Mouse (Mus musculus) MEL (cell line): ENCODE results near the gene Qtrt1. TPM values are rescaled to one million over a fixed set of nuclear protein-coding genes. Genes with fewer than 3 reads are reported as not detected.

ENCODE experiments used
- DNase-seq: peaks from one replicate; pipeline ENCODE4 v3.0.0; 2011; ENCODE audit warnings: low read depth, low spot score
- H3K27ac ChIP-seq: 2 replicates; pipeline ENCODE4 v1.5.1; 2012; ENCODE audit warnings: low read depth, mild to moderate bottlenecking, control low read depth, low read length, moderate library complexity; ENCODE audit not compliant: control insufficient read depth
- H3K27me3 ChIP-seq, 2 experiments: fragments of 150-350 bp in 1 of 2; sonication (generic) in 1 of 2; 2 replicates each; pipeline ENCODE4 v1.6.1; 2012; ENCODE audit warnings: low read length in 2 of 2, mild to moderate bottlenecking in 2 of 2, improper control_type of control experiment in 1 of 2, moderate library complexity in 1 of 2; ENCODE audit not compliant: insufficient read depth in 2 of 2, control insufficient read depth in 1 of 2
- H3K36me3 ChIP-seq, 2 experiments: 2 replicates each; pipeline ENCODE4 v1.6.1; 2012 to 2014; ENCODE audit warnings: low read length in 2 of 2, improper control_type of control experiment in 1 of 2, inconsistent platforms in 1 of 2, mild to moderate bottlenecking in 1 of 2; ENCODE audit not compliant: insufficient read depth in 2 of 2, control insufficient read depth in 1 of 2
- H3K4me1 ChIP-seq, 2 experiments: fragments of 150-350 bp in 1 of 2; sonication (generic) in 1 of 2; 2 replicates each; pipeline ENCODE4 v1.6.1; 2012; ENCODE audit warnings: low read length in 2 of 2, improper control_type of control experiment in 1 of 2, mild to moderate bottlenecking in 1 of 2; ENCODE audit not compliant: insufficient read depth in 2 of 2, control insufficient read depth in 1 of 2
- H3K4me3 ChIP-seq, 2 experiments: fragments of 150-350 bp in 1 of 2; sonication (generic) in 1 of 2; 2 replicates each; pipeline ENCODE4 v1.5.1; 2012; ENCODE audit warnings: low read depth in 2 of 2, low read length in 2 of 2, mild to moderate bottlenecking in 2 of 2, moderate library complexity in 2 of 2, control low read depth in 1 of 2, improper control_type of control experiment in 1 of 2; ENCODE audit not compliant: control insufficient read depth in 1 of 2, insufficient read depth in 1 of 2
- H3K79me2 ChIP-seq: 2 replicates; pipeline ENCODE4 v1.6.1; 2012; ENCODE audit warnings: mild to moderate bottlenecking, low read length, moderate library complexity; ENCODE audit not compliant: control insufficient read depth, poor library complexity, insufficient read depth
- H3K9ac ChIP-seq: 2 replicates; pipeline ENCODE4 v1.6.1; 2012; ENCODE audit warnings: low read depth, mild to moderate bottlenecking, control low read depth, low read length, moderate library complexity; ENCODE audit not compliant: control insufficient read depth, poor library complexity, severe bottlenecking
- H3K9me3 ChIP-seq: fragments of 150-350 bp; sonication (generic); replicated peaks from 2 replicates; pipeline ENCODE4 v1.6.1; 2012; ENCODE audit warnings: mild to moderate bottlenecking, low read length, improper control_type of control experiment, moderate library complexity; ENCODE audit not compliant: insufficient read depth
- CHD1 ChIP-seq: IDR thresholded peaks from 2 replicates; pipeline ENCODE4 v1.6.1; 2012; ENCODE audit warnings: low read depth, mild to moderate bottlenecking, inconsistent platforms, low read length, improper control_type of control experiment
- CHD2 ChIP-seq: IDR thresholded peaks from 2 replicates; pipeline ENCODE4 v1.6.1; 2011; ENCODE audit warnings: low read length, improper control_type of control experiment
- CTCF ChIP-seq, 3 experiments: IDR thresholded peaks in 2 of 3; conservative IDR thresholded peaks in 1 of 3; 2 replicates each; pipeline ENCODE4 v1.5.1; 2011 to 2012; ENCODE audit warnings: low read length in 3 of 3, low read depth in 2 of 3, mild to moderate bottlenecking in 2 of 3, improper control_type of control experiment in 1 of 3, inconsistent platforms in 1 of 3, mixed read lengths in 1 of 3, moderate library complexity in 1 of 3; ENCODE audit not compliant: control insufficient read depth in 1 of 3, insufficient read depth in 1 of 3, poor library complexity in 1 of 3, severe bottlenecking in 1 of 3
- ETS1 ChIP-seq: IDR thresholded peaks from 2 replicates; pipeline ENCODE4 v1.6.1; 2012; ENCODE audit warnings: low read depth, mild to moderate bottlenecking, inconsistent platforms, low read length, improper control_type of control experiment, moderate library complexity
- GABPA ChIP-seq: IDR thresholded peaks from 2 replicates; pipeline ENCODE4 v1.6.1; 2012; ENCODE audit warnings: low read depth, mild to moderate bottlenecking, inconsistent platforms, low read length, improper control_type of control experiment, moderate library complexity
- GATA1 ChIP-seq: IDR thresholded peaks from 2 replicates; pipeline ENCODE4 v1.6.1; 2011; ENCODE audit warnings: low read depth, low read length, improper control_type of control experiment
- JUND ChIP-seq: IDR thresholded peaks from 2 replicates; pipeline ENCODE4 v1.6.1; 2011; ENCODE audit warnings: low read depth, mild to moderate bottlenecking, improper control_type of control experiment, low read length
- KAT2A ChIP-seq: conservative IDR thresholded peaks from 2 replicates; pipeline ENCODE4 v1.6.1; 2012; ENCODE audit warnings: low read depth, low read length, improper control_type of control experiment, inconsistent platforms
- MAX ChIP-seq: IDR thresholded peaks from 2 replicates; pipeline ENCODE4 v1.6.1; 2011; ENCODE audit warnings: low read length, improper control_type of control experiment
- MAZ ChIP-seq: IDR thresholded peaks from 2 replicates; pipeline ENCODE4 v1.6.1; 2012; ENCODE audit warnings: low read depth, mild to moderate bottlenecking, inconsistent platforms, low read length, improper control_type of control experiment
- MYB ChIP-seq: IDR thresholded peaks from 2 replicates; pipeline ENCODE4 v1.6.1; 2011; ENCODE audit warnings: mild to moderate bottlenecking, low read depth, low read length, improper control_type of control experiment
- MYC ChIP-seq: IDR thresholded peaks from 2 replicates; pipeline ENCODE4 v1.6.1; 2011; ENCODE audit warnings: low read depth, mild to moderate bottlenecking, low read length, improper control_type of control experiment, moderate library complexity
- NELFE ChIP-seq: IDR thresholded peaks from 2 replicates; pipeline ENCODE4 v1.6.1; 2011; ENCODE audit warnings: low read depth, low read length, improper control_type of control experiment
- POLR2A ChIP-seq, 2 experiments: IDR thresholded peaks; 2 replicates each; pipeline ENCODE4 v1.6.1; 2011 to 2012; ENCODE audit warnings: low read length in 2 of 2, mild to moderate bottlenecking in 2 of 2, control low read depth in 1 of 2, improper control_type of control experiment in 1 of 2, low read depth in 1 of 2, moderate library complexity in 1 of 2; ENCODE audit not compliant: control insufficient read depth in 1 of 2, insufficient read depth in 1 of 2, poor library complexity in 1 of 2
- POLR2AphosphoS2 ChIP-seq: IDR thresholded peaks from 2 replicates; pipeline ENCODE4 v1.6.1; 2011; ENCODE audit warnings: low read length, improper control_type of control experiment
- POLR2AphosphoS5 ChIP-seq: IDR thresholded peaks from 2 replicates; pipeline ENCODE4 v1.6.1; 2012; ENCODE audit warnings: low read depth, borderline replicate concordance, mild to moderate bottlenecking, inconsistent platforms, low read length, moderate library complexity, mixed read lengths
- RAD21 ChIP-seq: IDR thresholded peaks from 2 replicates; pipeline ENCODE4 v1.6.1; 2011; ENCODE audit warnings: mild to moderate bottlenecking, low read depth, low read length, improper control_type of control experiment
- SIN3A ChIP-seq: IDR thresholded peaks from 2 replicates; pipeline ENCODE4 v1.6.1; 2012; ENCODE audit warnings: low read length, improper control_type of control experiment, inconsistent platforms
- TBP ChIP-seq: IDR thresholded peaks from 2 replicates; pipeline ENCODE4 v1.8.0; 2011; ENCODE audit warnings: low read depth, low read length, improper control_type of control experiment
- UBTF ChIP-seq: IDR thresholded peaks from 2 replicates; pipeline ENCODE4 v1.6.1; 2012; ENCODE audit warnings: low read depth, mild to moderate bottlenecking, inconsistent platforms, low read length, improper control_type of control experiment, moderate library complexity, borderline replicate concordance; ENCODE audit not compliant: insufficient read depth
- ZC3H11A ChIP-seq: IDR thresholded peaks from 2 replicates; pipeline ENCODE4 v1.6.1; 2012; ENCODE audit warnings: low read depth, mild to moderate bottlenecking, inconsistent platforms, low read length, improper control_type of control experiment
- ZKSCAN1 ChIP-seq: IDR thresholded peaks from 2 replicates; pipeline ENCODE4 v1.6.1; 2012; ENCODE audit warnings: low read depth, mild to moderate bottlenecking, inconsistent platforms, low read length, improper control_type of control experiment, moderate library complexity
- ZMIZ1 ChIP-seq: IDR thresholded peaks from 2 replicates; pipeline ENCODE4 v1.6.1; 2012; ENCODE audit warnings: low read depth, mild to moderate bottlenecking, inconsistent platforms, low read length, improper control_type of control experiment, moderate library complexity
- polyA plus RNA-seq, 2 experiments: library from polyadenylated mRNA; stranded (reverse) in 1 of 2; unstranded in 1 of 2; fragments of >175 nt in 1 of 2; fragments of >200 nt in 1 of 2; gene quantifications; 2 replicates each; pipeline versions ENCODE4 v1.2.1 to v1.2.4; 2012; ENCODE audit warnings: low replicate concordance in 2 of 2, low read depth in 1 of 2; ENCODE audit not compliant: insufficient read length in 2 of 2, insufficient read depth in 1 of 2, missing spikeins in 1 of 2
- total RNA-seq: library from RNA; depleted of rRNA; stranded (reverse); fragments of 300-350 nt; gene quantifications from 2 replicates; pipeline ENCODE4 v1.2.3, GENCODE M21; 2012

Gene Qtrt1
- total and polyA plus RNA-seq, 3 experiments: 199 to 244 TPM; not detected in 1

DNA sequence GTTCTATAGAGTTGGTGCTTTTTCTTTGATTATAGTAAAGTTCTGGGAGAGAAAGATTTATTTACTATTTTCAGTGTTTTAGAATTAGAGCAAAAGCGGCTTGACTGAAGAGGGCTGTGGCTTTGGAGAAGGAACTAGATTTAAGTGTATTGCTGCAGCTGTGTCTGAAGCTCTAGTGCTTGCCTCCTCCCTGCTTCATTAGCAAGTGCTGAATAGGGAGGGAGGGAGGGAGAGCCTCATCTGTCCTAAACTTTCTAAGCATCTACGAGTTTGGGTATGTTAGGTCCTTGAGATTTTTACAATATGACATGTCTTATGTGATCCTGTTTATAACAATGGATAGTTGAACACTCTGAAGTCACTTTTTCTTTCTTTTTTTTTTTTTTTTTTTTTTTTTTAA is 40.8 kb upstream of the Qtrt1 start:
- peak overlapping the region; percentile 23 for H3K9ac ChIP-seq
- peaks cover 42 to 50% of the 10 kb centered on the region in 2 experiments for H3K36me3 ChIP-seq
- peaks cover 74% of the 10 kb centered on the region for H3K79me2 ChIP-seq
- peak; percentile 63 for DNase-seq
- H3K4me3 ChIP-seq: no peak overlapping the region
- peaks cover 18 to 49% of the 10 kb centered on the region in 2 experiments for H3K4me1 ChIP-seq
- H3K27ac ChIP-seq: no peak overlapping the region
- H3K27me3 ChIP-seq: no peaks in the 10 kb centered on the region
- TF ChIP-seq GATA1 (no peak), ZC3H11A (no peak), ETS1 (no peak), MYC (no peak), POLR2AphosphoS2 (no peak), POLR2A (IDR thresholded peaks at IDR 0.05; ENCODE audit: control insufficient read depth in 1 of 2, insufficient read depth in 1 of 2, low read depth in 1 of 2, low read length in 2 of 2, poor library complexity in 1 of 2) (no peak), MAX (no peak), UBTF (no peak), POLR2AphosphoS5 (no peak), ZKSCAN1 (no peak), MAZ (no peak), GABPA (no peak), SIN3A (no peak), RAD21 (no peak), NELFE (no peak), TBP (no peak), CHD2 (no peak), MYB (no peak), CHD1 (no peak)
- no peaks in the 10 kb centered on the region for H3K9me3 ChIP-seq

DNA sequence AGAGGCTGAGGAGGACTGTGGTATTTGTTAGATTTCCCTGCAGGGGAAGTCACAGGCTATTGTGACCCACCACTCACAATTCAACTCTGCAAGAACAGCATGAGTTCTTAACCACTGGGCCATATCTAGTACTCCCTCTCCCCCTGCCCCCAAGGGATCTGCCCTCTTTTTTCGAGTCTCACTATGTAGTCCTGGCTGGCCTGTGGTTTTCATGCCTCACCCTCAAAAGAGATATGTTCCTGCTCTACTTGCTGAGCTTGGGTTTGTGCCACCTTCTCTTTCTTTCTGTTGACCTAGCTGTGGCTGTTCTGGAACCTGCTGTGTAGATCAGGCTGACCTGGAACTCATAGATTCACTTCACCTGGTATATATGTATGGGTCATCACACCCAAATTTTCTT is 39.1 kb upstream of the Qtrt1 start:
- peak; percentile 58 for DNase-seq
- no peak overlapping the region for H3K27ac ChIP-seq
- H3K36me3 ChIP-seq: peaks cover 46 to 53% of the 10 kb centered on the region in 2 experiments
- no peaks in the 10 kb centered on the region for H3K27me3 ChIP-seq
- peaks cover 14 to 38% of the 10 kb centered on the region in 2 experiments for H3K4me1 ChIP-seq
- no peaks in the 10 kb centered on the region for H3K9me3 ChIP-seq
- peaks cover 90% of the 10 kb centered on the region for H3K79me2 ChIP-seq
- no peak overlapping the region for H3K9ac ChIP-seq
- TF ChIP-seq KAT2A: no peak
- TF ChIP-seq ZMIZ1: no peak
- TF ChIP-seq MAZ: no peak
- no peak for TF ChIP-seq JUND
- 0 out of 2 replicates have a peak, but pooled peaks have one; percentile 73 for TF ChIP-seq UBTF
- no peak for TF ChIP-seq CTCF (IDR thresholded peaks at IDR 0.05 in 2 of 3, conservative IDR thresholded peaks at IDR 0.05 in 1 of 3; ENCODE audit: control insufficient read depth in 1 of 3, insufficient read depth in 1 of 3, low read depth in 2 of 3, low read length in 3 of 3, poor library complexity in 1 of 3, severe bottlenecking in 1 of 3)
- TF ChIP-seq GATA1: no peak
- TF ChIP-seq MYB: no peak
- H3K4me3 ChIP-seq: no peak overlapping the region
